Mouse (Mus musculus) liver, embryonic 12.5 days (tissue): ENCODE results near the gene Thap7. TPM values are rescaled to one million over a fixed set of nuclear protein-coding genes. Genes with fewer than 3 reads are reported as not detected.

Source experiments
- ATAC-seq: fragments of 200-750 bp; cut with Nextera tagmentation; 2 replicates; pipeline ENCODE4 v1.8.0; 2017; ENCODE audit warnings: moderate number of reproducible peaks, mild to moderate bottlenecking, moderate library complexity
- H3K27ac ChIP-seq: fragments of 300-500 bp; sonication (generic); 2 replicates; pipeline ENCODE4 v1.5.1; 2016; ENCODE audit warnings: mild to moderate bottlenecking
- H3K27me3 ChIP-seq: fragments of 300-500 bp; sonication (generic); replicated peaks from 2 replicates; pipeline ENCODE4 v1.6.1; 2016; ENCODE audit warnings: mild to moderate bottlenecking, moderate library complexity
- H3K36me3 ChIP-seq: fragments of 300-500 bp; sonication (generic); 2 replicates; pipeline ENCODE4 v1.6.1; 2016; ENCODE audit warnings: mild to moderate bottlenecking, moderate library complexity
- H3K4me1 ChIP-seq: fragments of 300-500 bp; sonication (generic); 2 replicates; pipeline ENCODE4 v1.6.1; 2016
- H3K4me2 ChIP-seq: fragments of 300-500 bp; sonication (generic); 2 replicates; pipeline ENCODE4 v1.6.1; 2016; ENCODE audit warnings: mild to moderate bottlenecking, moderate library complexity
- H3K4me3 ChIP-seq: fragments of 300-500 bp; sonication (generic); 2 replicates; pipeline ENCODE4 v1.5.1; 2016; ENCODE audit warnings: mild to moderate bottlenecking, moderate library complexity
- H3K9ac ChIP-seq: fragments of 300-500 bp; sonication (generic); 2 replicates; pipeline ENCODE4 v1.6.1; 2016; ENCODE audit warnings: mild to moderate bottlenecking, moderate library complexity
- H3K9me3 ChIP-seq: fragments of 300-500 bp; sonication (generic); replicated peaks from 2 replicates; pipeline ENCODE4 v1.6.1; 2016; ENCODE audit warnings: mild to moderate bottlenecking, moderate library complexity
- WGBS: fragments of 180-500 bp; shearing (Covaris S2); methylation state at CpG from one replicate; pipeline ENCODE4 v1.1.7; 2016; ENCODE audit not compliant: insufficient replicate concordance; 5-methylcytosine and 5-hydroxymethylcytosine counted together
- polyA plus RNA-seq: library from polyadenylated mRNA; unstranded; fragments of >200 nt; fragmentation: Nextera tagmentation; extraction: Ambion mirVana; gene quantifications from 2 replicates; pipeline ENCODE4 v1.2.1, GENCODE M21; 2016

Gene Thap7
- polyA plus RNA-seq, result 34.2 and 36.6 TPM in 2 replicates

DNA sequence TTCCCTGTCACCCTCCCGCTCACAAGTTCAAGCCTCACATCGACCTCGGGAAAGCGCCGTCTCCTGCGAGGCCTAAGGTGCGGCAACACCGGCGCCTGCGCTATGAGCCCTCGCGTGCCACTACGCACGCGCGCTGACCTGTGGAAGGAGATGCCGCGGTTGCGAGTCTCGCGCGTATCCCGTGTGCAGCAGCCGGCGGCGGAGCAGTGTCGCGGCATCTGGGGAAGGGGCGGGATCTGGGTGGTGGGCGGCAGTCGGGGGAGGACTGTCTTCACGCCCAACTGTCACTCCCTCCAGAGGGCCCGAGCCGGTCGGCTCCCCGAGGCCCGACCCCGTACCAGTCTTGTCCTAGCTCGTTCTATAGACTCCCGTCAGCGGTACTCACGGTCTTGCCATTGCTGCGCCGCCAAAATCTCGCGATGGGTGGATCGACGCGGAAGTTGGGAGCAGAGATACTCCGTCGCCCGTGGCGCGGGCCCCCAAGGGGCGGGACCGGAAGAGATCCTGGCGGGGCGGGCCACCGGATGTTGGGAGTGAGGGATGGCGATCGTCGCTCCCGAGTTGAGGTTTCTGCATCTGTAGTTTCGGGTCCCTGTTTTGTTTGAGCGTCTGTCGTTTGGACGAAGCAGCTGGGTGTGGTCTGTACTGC lies at the start of gene Thap7:
TSS of gene Thap7 (minus strand) at position 497 of the 649 bp plus-strand sequence.
- peaks cover 36% of the 10 kb centered on the region for H3K36me3 ChIP-seq
- H3K9ac ChIP-seq, result peak within 1 kb of the TSS; percentile 88
- no peaks in the 10 kb centered on the region for H3K9me3 ChIP-seq
- WGBS, result under 1% methylated on average over 67 of the region's 67 CpGs
- H3K27ac ChIP-seq, result peak within 1 kb of the TSS; percentile 95
- H3K4me2 ChIP-seq, result peak within 1 kb of the TSS; percentile 97
- peak within 1 kb of the TSS; percentile 74 for H3K4me3 ChIP-seq
- no peaks in the 10 kb centered on the region; the same call in 1 of the 2 replicates for H3K27me3 ChIP-seq
- peak; percentile 96 for ATAC-seq
- peaks cover 33% of the 10 kb centered on the region for H3K4me1 ChIP-seq

DNA sequence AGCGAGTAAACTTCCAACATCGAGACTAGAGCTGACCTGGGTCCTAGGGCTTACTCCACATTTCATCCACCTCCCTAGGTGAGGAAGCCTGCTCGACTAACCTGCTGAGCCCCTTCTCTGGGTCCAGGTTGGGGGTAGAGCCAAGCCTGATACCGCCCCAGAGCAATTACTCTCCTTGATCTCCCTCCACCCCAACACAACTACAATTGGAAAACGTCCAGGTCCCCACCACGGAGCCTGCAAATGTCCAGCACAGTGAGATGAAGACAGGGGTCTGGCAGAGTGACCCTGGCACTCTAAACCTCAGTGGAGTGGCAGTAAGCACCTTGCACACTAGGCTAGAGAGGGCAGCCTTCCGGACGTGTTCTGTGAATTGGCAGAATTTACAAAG lies 45.9 kb upstream of the Thap7 start:
- Histone ChIP-seq H3K4me1 (peaks cover 12% of the 10 kb centered on the region), H3K4me3 (peak overlapping the region; percentile 51), H3K27me3 (peaks cover 68% of the 10 kb centered on the region), H3K9ac (no peak overlapping the region), H3K4me2 (peak overlapping the region; percentile 73), H3K9me3 (no peaks in the 10 kb centered on the region), H3K27ac (no peak overlapping the region), H3K36me3 (no peaks in the 10 kb centered on the region)
- 21% methylated on average over 8 of the region's 8 CpGs for WGBS
- ATAC-seq, result no peak

DNA sequence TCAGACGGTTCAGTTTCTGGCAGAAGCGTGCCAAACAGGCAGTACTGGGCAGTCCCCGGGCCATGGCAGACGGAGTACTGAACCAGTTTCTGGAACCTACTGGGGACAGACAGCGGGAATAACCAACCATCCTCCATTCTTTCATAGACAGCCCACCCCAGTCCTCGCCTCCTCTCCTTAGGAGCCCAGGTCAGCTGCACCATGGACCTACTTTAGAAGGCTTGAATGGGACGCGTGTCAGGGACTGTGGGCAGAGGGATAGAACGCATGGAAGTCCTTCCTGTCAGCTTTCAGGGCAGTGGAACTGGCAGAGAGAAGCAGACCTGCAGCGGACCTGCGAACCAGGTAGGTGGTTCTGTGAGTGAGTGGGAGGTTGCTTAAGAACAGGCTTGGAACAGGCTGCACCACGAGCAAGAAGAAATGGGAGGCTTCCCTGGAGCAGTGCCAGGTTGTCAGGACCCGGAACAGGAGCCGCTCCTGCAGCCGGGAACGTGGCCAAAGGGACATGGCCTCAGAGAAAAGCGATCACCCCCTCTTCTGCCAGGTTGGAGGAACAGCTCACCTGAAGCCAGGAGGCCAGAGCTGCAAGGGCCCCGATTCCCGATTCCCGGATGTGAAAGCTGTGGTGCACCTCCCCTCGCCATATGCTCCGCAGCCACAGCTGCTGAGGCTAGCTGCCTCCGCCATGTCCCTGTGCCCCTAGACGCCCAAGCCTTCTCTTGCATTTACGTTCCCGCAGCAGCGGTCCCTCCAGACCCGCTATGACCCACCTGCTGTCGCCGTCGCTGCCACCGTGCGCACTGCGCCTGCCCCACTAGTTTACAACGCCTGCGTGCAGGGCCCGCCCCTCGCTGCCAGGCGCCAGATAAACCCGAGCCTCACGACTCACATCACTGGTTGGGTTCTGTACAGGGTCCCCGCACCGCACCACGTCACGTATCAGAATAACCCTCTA lies 45.2 kb upstream of the Thap7 start:
- H3K9ac ChIP-seq, result no peak overlapping the region; the same call in 1 of the 2 replicates
- peak overlapping the region; percentile 73 for H3K4me2 ChIP-seq
- no peaks in the 10 kb centered on the region for H3K36me3 ChIP-seq
- peaks cover 74% of the 10 kb centered on the region for H3K27me3 ChIP-seq
- H3K27ac ChIP-seq, result no peak overlapping the region
- WGBS, result 12% methylated on average over 45 of the region's 45 CpGs
- H3K9me3 ChIP-seq, result no peaks in the 10 kb centered on the region
- peaks cover 12% of the 10 kb centered on the region for H3K4me1 ChIP-seq
- H3K4me3 ChIP-seq, result peak overlapping the region; percentile 51
- ATAC-seq, result no peak

DNA sequence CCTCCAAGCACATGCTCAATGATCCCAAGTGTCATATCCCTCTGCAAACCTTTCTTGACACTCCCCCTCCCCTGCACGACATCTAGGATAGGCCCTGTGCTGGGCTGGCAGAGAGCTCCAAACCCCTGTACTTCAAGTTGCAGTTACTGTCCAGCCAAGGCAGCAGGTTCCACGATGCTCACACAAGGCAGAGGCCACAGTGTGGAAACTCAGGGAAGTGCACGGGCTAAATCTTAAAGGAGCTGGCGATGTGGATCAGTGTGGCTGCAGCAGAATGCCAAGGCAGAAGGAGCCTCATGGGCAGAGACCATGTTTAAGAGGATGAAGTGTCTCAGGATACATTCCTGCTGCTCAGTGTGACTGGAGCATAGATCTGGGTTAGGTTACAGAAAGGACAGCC lies 35.2 kb upstream of the Thap7 start:
- no peak for ATAC-seq
- H3K27me3 ChIP-seq, result peaks cover 86% of the 10 kb centered on the region

DNA sequence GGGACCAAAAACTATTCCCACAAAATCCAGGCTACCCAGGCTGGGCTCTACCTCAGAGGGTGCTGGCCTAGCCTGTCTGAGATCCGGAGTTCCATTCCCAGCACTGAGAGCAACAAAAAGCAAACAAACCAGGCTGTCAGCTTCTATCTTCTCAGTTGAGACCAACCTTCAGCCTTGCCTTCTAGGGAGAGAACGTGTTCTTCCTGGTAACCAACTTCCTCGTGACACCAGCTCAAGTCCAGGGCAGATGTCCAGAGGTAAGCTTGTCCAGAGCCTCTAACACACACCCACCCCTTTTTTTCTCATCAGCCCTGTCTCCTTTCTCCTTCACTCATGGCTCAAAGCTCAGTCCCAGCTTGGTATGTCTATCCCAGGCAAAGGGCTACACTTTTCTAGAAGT lies 33.8 kb upstream of the Thap7 start:
- no peaks in the 10 kb centered on the region for H3K36me3 ChIP-seq
- H3K27me3 ChIP-seq, result peaks cover 89% of the 10 kb centered on the region
- H3K4me3 ChIP-seq, result no peak overlapping the region
- no peak for ATAC-seq
- 31% methylated on average over 3 of the region's 3 CpGs for WGBS
- peaks cover 20% of the 10 kb centered on the region for H3K4me1 ChIP-seq
- no peak overlapping the region for H3K27ac ChIP-seq
- no peaks in the 10 kb centered on the region for H3K9me3 ChIP-seq
- H3K9ac ChIP-seq, result no peak overlapping the region
- no peak overlapping the region for H3K4me2 ChIP-seq

More for the DNA sequence above, 35.2 kb upstream of the Thap7 start:
- WGBS, result 22% methylated on average over 4 of the region's 4 CpGs
- H3K4me2 ChIP-seq, result no peak overlapping the region
- peaks cover 15% of the 10 kb centered on the region for H3K4me1 ChIP-seq
- H3K9ac ChIP-seq, result no peak overlapping the region
- H3K9me3 ChIP-seq, result no peaks in the 10 kb centered on the region
- H3K27ac ChIP-seq, result no peak overlapping the region
- H3K4me3 ChIP-seq, result no peak overlapping the region
- H3K36me3 ChIP-seq, result no peaks in the 10 kb centered on the region

DNA sequence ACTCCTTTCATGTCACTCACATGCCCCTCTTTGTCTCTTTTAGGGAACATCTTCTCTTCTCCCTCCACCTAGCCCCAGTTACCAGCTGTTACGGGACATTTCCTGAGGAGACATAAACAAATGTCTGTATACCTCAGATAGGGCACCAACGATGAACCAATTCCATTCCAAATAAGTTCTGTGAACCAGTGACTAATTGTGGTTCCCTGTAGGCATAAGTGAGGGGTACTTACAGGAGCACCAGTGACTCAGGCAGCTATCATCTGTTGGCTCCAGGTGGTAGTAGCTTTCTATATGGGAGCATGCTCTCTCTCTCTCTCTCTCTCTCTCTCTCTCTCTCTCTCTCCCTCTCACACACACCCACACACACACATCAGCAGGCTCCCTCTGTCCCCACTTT lies 33.3 kb upstream of the Thap7 start:
- Histone ChIP-seq H3K4me1 (peaks cover 22% of the 10 kb centered on the region), H3K36me3 (no peaks in the 10 kb centered on the region), H3K27ac (no peak overlapping the region), H3K9ac (no peak overlapping the region), H3K27me3 (peaks cover 92% of the 10 kb centered on the region), H3K4me2 (no peak overlapping the region), H3K9me3 (no peaks in the 10 kb centered on the region), H3K4me3 (no peak overlapping the region)
- 36% methylated on average over 2 of the region's 2 CpGs for WGBS
- ATAC-seq, result no peak

DNA sequence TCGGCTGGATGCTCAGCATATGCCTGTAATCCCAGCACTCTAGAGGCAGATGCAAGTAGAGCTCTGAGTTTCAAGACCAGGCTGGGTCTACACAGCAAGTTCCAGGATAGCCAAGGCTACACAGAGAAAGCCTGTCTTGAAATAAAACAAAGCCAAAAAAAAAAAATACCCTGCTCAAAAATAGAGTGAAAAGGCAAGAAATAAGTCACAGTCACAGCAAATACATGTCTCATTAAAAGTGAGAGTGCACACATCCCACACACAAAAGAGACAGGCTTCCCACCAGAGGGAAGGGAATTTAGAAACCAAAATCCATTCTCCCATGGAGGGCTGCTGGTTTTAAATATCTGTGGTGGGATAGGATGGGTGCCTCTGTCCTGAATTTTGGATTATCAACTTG lies 32.6 kb upstream of the Thap7 start:
- no peak overlapping the region for H3K9ac ChIP-seq
- H3K9me3 ChIP-seq, result no peaks in the 10 kb centered on the region
- no peak overlapping the region for H3K27ac ChIP-seq
- peaks cover 29% of the 10 kb centered on the region for H3K4me1 ChIP-seq
- WGBS, result 55% methylated on average over 1 of the region's 1 CpGs
- H3K36me3 ChIP-seq, result no peaks in the 10 kb centered on the region
- ATAC-seq, result no peak
- H3K4me3 ChIP-seq, result no peak overlapping the region
- H3K4me2 ChIP-seq, result no peak overlapping the region
- peaks cover 93% of the 10 kb centered on the region for H3K27me3 ChIP-seq

DNA sequence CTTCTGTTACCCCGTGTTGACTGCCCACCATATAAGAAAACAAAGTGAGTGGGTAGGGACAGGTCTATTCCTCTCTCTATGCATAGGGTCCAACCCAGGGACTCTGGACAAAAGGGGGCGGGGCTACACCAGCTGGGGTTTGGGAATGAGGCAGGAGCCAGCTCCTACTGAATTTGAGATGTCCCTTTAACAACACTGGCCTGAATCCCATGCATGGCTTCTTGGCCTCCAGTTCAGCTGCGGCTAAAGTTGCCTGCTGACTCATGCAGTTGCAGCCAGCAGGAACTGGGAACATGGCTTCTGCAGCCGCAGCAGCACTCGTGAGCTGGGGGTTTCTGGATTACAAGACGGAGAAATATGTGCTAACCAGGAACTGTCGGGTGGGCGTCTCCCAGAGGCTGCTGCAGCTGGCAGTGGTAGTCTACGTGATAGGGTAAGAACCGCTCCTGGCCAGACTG lies 30.8 kb upstream of the Thap7 start, which contains the start of gene P2rx6:
TSS of gene P2rx6 (plus strand) at position 135 of the 458 bp plus-strand sequence.
- peak; percentile 5; the same call in 1 of the 2 replicates for ATAC-seq
- H3K27me3 ChIP-seq, result peaks cover 77% of the 10 kb centered on the region
- H3K4me2 ChIP-seq, result peak within 1 kb of the TSS; percentile 60
- H3K9ac ChIP-seq, result peak within 1 kb of the TSS; percentile 7; the same call in 1 of the 2 replicates
- no peak within 1 kb of the TSS for H3K27ac ChIP-seq
- H3K4me3 ChIP-seq, result peak within 1 kb of the TSS; percentile 35
- H3K4me1 ChIP-seq, result peaks cover 38% of the 10 kb centered on the region
- no peaks in the 10 kb centered on the region for H3K9me3 ChIP-seq
- H3K36me3 ChIP-seq, result no peaks in the 10 kb centered on the region
- WGBS, result 4% methylated on average over 10 of the region's 10 CpGs

DNA sequence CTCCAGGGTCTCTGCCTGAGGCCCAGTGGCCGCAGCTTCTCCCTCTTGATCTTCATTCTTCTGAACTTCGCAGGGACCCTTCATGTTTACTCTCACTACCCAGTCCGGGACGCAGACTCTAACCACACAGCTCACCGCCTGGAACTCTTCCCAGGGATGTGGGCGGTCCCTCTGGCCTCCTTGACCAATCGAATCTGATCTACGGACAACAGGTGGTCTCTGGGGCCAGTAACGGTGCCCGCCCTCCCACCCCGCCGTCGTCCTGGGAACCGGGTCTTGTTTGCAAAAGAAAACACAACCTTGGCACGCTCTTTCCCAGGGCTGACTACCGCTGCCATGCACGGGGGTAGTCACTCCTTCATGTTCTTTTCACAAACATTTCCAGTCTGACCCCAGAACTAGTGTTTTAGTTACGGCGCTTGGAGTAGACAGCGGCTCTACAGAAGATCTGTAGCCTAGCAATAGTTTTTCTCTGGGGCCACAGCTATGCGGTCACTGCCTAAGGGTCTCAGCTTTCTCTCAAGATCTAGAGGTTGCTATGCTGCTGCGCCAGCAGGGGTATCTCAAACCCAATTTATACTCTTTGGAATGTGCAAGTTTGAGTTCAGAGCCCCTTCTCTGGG lies 30.3 kb upstream of the Thap7 start, which contains the start of gene Lrrc74b:
TSS of gene Lrrc74b (minus strand) at position 120 of the 623 bp plus-strand sequence.
- H3K9me3 ChIP-seq, result no peaks in the 10 kb centered on the region
- H3K27ac ChIP-seq, result no peak within 1 kb of the TSS
- peaks cover 39% of the 10 kb centered on the region for H3K4me1 ChIP-seq
- 8% methylated on average over 22 of the region's 22 CpGs for WGBS
- peak within 1 kb of the TSS; percentile 7; the same call in 1 of the 2 replicates for H3K9ac ChIP-seq
- no peaks in the 10 kb centered on the region for H3K36me3 ChIP-seq
- ATAC-seq, result no peak
- peak within 1 kb of the TSS; percentile 35 for H3K4me3 ChIP-seq
- H3K4me2 ChIP-seq, result peak within 1 kb of the TSS; percentile 60
- H3K27me3 ChIP-seq, result peaks cover 71% of the 10 kb centered on the region

DNA sequence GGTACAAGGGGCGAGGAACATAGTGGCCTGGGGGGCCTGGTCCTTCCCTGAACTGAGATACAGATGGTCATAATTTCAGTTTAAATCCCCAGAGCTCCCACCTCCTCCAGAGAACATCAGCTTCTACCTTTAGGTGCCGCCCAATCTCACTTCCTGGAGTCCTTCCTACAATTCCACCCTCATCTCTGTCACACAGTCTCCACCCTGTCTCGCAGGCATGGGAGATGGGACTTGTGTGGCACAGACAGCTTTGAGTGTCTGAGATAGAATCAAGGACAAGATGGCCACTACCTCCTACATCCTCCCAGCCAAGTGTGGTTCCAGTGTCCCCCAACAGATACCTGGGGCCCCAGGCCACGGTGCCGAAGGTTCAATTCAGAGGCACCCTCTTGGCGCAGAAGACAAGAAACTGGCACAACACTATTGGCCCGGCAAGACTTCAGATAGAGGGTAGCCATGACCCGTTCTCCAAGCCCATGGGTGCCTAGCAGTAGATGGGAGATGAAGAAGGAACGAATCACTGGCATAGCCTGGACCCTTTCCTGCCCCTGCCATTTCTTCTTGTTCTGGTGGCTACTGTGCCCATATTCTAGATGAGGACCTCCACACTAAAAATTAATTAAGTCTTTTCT lies 28.6 kb upstream of the Thap7 start:
- H3K27me3 ChIP-seq, result peaks cover 54% of the 10 kb centered on the region
- peak overlapping the region; percentile 56; the same call in 1 of the 2 replicates for H3K4me2 ChIP-seq
- H3K36me3 ChIP-seq, result no peaks in the 10 kb centered on the region
- no peak overlapping the region for H3K27ac ChIP-seq
- H3K4me1 ChIP-seq, result peaks cover 56% of the 10 kb centered on the region
- H3K9ac ChIP-seq, result no peak overlapping the region
- WGBS, result 58% methylated on average over 9 of the region's 9 CpGs
- H3K4me3 ChIP-seq, result no peak overlapping the region
- ATAC-seq, result no peak
- H3K9me3 ChIP-seq, result no peaks in the 10 kb centered on the region

DNA sequence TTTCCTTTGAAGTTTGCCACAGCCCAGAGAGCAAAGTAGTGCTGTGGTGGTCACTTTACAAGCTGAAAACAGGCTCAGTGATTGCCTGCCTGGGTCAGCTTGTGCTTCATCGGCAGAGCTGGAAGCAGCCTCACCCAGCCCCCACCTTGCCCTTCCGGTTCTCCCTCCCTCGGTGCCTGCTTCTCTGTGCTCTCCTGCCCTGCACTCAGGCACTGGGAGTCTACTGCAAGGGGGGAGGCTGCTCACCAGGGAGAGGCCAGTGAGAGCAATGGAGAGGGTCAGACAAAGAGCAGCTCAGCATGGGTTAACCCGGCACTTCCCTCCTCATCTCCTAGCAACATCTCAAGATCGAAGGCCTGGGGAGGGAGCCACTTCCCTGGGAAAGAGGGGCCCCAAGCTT lies 27.9 kb upstream of the Thap7 start:
- Histone ChIP-seq H3K4me3 (peak overlapping the region; percentile 23; the same call in 1 of the 2 replicates), H3K9ac (peak overlapping the region; percentile 12; the same call in 1 of the 2 replicates), H3K27ac (no peak overlapping the region), H3K4me2 (peak overlapping the region; percentile 56), H3K27me3 (peaks cover 47% of the 10 kb centered on the region), H3K9me3 (no peaks in the 10 kb centered on the region), H3K4me1 (peaks cover 63% of the 10 kb centered on the region), H3K36me3 (no peaks in the 10 kb centered on the region)
- 1% methylated on average over 5 of the region's 5 CpGs for WGBS
- ATAC-seq, result no peak
